Mouse (Mus musculus) erythroblast, embryonic 14.5 days (primary cell): ENCODE data around the gene Rccd1.

Experiments
- GATA1 ChIP-seq: IDR thresholded peaks from 2 replicates; pipeline ENCODE4 v1.6.1; 2012; ENCODE audit warnings: low read length, inconsistent platforms, mixed read lengths
- TAL1 ChIP-seq: IDR thresholded peaks from 3 replicates; pipeline ENCODE4 v1.6.1; 2012; ENCODE audit warnings: low read length, inconsistent platforms, mixed read lengths

GRCm38 (mm10) chr7:80296462-80296861 lies 27.8 kb downstream of the Rccd1 start:
- TF ChIP-seq TAL1 (no peak), GATA1 (no peak)
